Mouse (Mus musculus) cerebellum, adult 2 months (tissue): ENCODE results near the gene Hibadh. TPM values are rescaled to one million over a fixed set of nuclear protein-coding genes. Genes with fewer than 3 reads are reported as not detected.
"Not testable (repeated sequence)": the region's sequence is repeated elsewhere in the genome, so short reads cannot be mapped to it uniquely, and the experiment has no call there.

ENCODE experiments used
- DNase-seq, 2 experiments: peaks; one replicate each; pipeline ENCODE4 v3.0.0; 2021
- H3K27ac ChIP-seq: fragments of 200-500 bp; 2 replicates; pipeline ENCODE4 v1.5.1; 2012; ENCODE audit warnings: low read length, control low read depth, inconsistent platforms; ENCODE audit not compliant: insufficient read depth
- H3K27me3 ChIP-seq: fragments of 200-500 bp; 2 replicates; pipeline ENCODE4 v1.6.1; 2012; ENCODE audit warnings: inconsistent platforms, mild to moderate bottlenecking, low read length, moderate library complexity; ENCODE audit not compliant: control insufficient read depth, insufficient read depth
- H3K4me1 ChIP-seq: fragments of 200-500 bp; 2 replicates; pipeline ENCODE4 v1.6.1; 2011; ENCODE audit warnings: low read length; ENCODE audit not compliant: control insufficient read depth, insufficient read depth
- H3K4me3 ChIP-seq: fragments of 200-500 bp; replicated peaks from 2 replicates; pipeline ENCODE3; 2011; ENCODE audit warnings: mild to moderate bottlenecking, low read depth, low read length, control low read depth; ENCODE audit not compliant: insufficient read depth
- CTCF ChIP-seq: fragments of 200-500 bp; IDR thresholded peaks from 2 replicates; pipeline ENCODE4 v1.5.1; 2011; ENCODE audit warnings: low read depth, mild to moderate bottlenecking, control low read depth, low read length, moderate library complexity, borderline replicate concordance; ENCODE audit not compliant: insufficient read depth
- POLR2A ChIP-seq: fragments of 200-500 bp; IDR thresholded peaks from 2 replicates; pipeline ENCODE4 v1.6.1; 2011; ENCODE audit warnings: low read length, control low read depth, borderline replicate concordance; ENCODE audit not compliant: insufficient read depth
- WGBS: fragments of 180-500 bp; shearing (Covaris S2); methylation state at CpG from one replicate; pipeline ENCODE4 v1.1.7; 2018; 5-methylcytosine and 5-hydroxymethylcytosine counted together
- polyA plus RNA-seq: library from polyadenylated mRNA; depleted of rRNA; stranded (reverse); fragments of >200 nt; gene quantifications from 2 replicates; pipeline ENCODE4 v1.2.3, GENCODE M21; 2012; rRNA removed

Gene Hibadh
- polyA plus RNA-seq = 83.1 and 84.5 TPM in 2 replicates

DNA sequence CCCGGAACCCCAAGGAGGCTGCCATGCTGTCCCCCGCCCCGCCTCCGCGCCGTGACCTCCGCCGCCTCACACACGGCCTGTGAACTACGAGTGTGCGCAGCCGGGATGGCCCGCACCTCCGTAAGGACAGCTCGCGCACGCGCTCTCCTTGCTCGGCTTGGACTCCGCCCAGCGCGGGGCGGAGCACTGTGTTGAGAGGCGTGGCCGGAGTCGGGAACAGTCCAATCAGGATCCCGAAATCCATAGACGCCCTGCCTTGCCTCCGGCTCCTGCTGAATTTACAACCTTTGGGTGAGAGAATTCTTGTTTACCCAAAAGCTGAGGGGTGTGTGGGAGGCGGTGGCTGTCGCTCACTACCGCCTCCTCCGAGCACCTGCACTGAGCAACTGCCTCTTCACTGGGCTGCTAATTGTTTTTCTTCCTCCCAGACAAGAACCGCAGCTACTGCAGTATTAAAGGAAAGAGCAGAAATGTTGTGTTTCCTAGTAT, at the start of gene Hibadh:
Gene Hibadh (minus strand): TSS at position 166 of the 489 bp plus-strand sequence.
- under 1% methylated on average over 34 of the region's 34 CpGs for WGBS

DNA sequence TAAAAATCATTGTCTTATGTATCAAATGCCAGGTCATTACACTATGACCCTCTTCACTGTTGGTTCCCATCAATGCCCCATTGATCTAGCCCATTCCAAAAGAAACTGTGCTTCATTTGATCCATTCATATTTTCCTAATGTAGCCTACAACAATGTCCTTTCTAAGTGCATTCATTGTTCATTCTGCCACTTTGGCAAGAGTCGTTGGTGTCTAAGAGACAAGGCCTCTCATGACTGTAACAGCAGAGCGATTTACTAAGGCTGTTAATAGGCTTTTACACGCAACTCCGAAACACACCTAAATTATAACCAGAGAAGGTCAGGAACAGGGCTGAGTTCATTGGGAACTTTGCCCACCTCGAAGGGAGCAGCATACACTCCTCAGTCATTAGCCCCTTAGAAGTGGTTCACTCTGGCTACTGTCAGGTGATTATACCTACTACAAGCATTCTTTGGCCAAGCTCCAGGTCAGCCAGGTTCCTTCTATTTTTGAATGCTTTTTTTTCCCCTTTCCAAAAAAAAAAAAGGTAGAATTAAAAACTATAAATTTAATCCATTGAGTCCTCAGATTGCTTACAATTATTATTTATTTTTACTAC, 46.8 kb upstream of the Hibadh start:
- no peak overlapping the region for H3K27ac ChIP-seq
- DNase-seq = no peak
- no peak overlapping the region for H3K4me3 ChIP-seq
- WGBS = 66% methylated on average over 5 of the region's 5 CpGs
- no peaks in the 10 kb centered on the region for H3K27me3 ChIP-seq
- no peaks in the 10 kb centered on the region for H3K4me1 ChIP-seq
- no peak for TF ChIP-seq POLR2A
- no peak for TF ChIP-seq CTCF

More for the DNA sequence above, at the start of gene Hibadh:
- no peaks in the 10 kb centered on the region for H3K27me3 ChIP-seq
- peak; percentile 99 for DNase-seq
- H3K27ac ChIP-seq = peak within 1 kb of the TSS; percentile 58
- TF ChIP-seq CTCF = no peak
- TF ChIP-seq POLR2A = peak; percentile 85
- peak within 1 kb of the TSS; percentile 82 for H3K4me3 ChIP-seq
- no peaks in the 10 kb centered on the region; the same call in 1 of the 2 replicates for H3K4me1 ChIP-seq

DNA sequence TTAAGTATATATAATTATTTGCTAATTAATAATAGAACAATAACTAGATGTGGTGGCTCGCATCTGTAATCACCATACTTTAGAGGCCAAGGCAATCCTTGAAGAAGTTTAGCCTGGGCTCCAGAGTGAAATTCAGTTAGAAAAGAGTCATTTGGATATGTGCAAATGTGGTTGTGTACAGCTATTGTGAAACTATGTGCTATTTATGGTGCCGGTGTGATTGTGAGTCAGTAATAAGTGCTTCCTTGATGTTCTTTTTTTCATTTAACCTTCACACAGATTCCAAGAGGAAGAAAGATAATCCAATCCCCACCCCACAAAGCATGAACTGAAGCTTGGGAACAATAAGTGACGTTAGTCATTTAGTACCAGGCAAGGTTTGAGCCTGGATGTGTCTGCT, 42.4 kb upstream of the Hibadh start:
- no peak for DNase-seq
- WGBS = 95% methylated on average over 3 of the region's 3 CpGs
- no peaks in the 10 kb centered on the region for H3K27me3 ChIP-seq
- H3K4me1 ChIP-seq = no peaks in the 10 kb centered on the region; the same call in 1 of the 2 replicates
- no peak for TF ChIP-seq CTCF
- TF ChIP-seq POLR2A = no peak
- H3K27ac ChIP-seq = no peak overlapping the region
- H3K4me3 ChIP-seq = no peak overlapping the region

DNA sequence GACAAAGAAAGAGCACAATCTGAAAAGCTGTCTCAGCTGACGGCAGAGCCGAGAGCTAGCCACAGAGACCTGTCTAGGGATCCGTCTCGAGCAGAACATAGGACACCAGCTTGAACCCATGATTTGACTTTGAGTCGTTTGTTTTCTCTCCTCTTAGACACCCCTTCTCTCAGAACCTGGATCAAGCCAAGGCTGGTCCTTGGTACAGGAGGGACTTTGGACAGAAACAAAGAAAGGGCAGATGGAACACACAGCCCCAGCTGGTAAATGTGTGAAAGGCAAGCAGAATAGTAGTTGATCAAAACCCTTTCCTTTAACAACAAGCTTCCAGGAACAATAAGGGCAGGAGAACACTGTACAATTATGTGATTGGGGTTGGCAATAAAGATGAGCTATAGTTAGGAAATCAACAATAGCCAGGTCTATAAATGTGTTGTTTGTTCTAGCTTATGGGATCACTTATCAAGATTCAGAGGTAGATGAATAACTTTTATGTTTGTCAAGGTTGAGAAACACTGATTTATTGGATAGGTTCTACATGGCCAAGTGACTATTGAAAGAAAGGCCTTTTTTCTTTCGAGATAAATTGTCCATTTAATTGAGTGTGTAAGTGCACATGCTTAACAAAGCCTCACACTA, 41.8 kb upstream of the Hibadh start:
- Histone ChIP-seq H3K27ac (no peak overlapping the region), H3K4me1 (no peaks in the 10 kb centered on the region; the same call in 1 of the 2 replicates), H3K4me3 (no peak overlapping the region), H3K27me3 (no peaks in the 10 kb centered on the region)
- WGBS = 69% methylated on average over 6 of the region's 6 CpGs
- TF ChIP-seq POLR2A (no peak), CTCF (no peak)
- DNase-seq = no peak

DNA sequence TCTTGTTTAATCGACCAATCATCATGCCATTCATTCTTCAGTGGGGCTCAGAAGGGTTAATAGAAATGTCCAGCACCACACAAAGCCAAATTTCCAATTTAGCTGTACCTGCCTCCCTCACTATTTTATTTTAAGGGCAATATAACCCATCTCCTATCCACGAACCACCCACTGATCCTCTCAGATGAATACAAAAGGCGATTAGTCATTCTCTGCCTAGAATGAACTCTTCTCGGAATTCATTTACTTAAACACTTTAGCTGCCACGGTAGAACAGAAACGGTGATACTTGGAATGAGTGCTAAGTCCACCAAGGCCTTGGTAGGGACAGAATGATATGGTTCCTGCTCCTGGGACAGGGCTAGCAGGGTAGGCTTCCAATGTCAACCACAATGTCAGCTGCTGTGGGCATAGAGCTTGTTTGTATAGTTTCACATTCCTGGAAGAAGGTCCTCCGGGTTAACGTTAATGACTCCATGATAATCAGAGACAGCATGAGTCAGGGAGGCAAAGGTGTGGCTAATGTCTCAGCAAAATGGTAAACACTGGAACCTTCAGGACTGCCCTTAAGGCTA, 40.4 kb upstream of the Hibadh start:
- Histone ChIP-seq H3K27ac (no peak overlapping the region), H3K4me3 (no peak overlapping the region), H3K4me1 (no peaks in the 10 kb centered on the region; the same call in 1 of the 2 replicates), H3K27me3 (no peaks in the 10 kb centered on the region)
- TF ChIP-seq POLR2A (no peak), CTCF (no peak)
- WGBS = 49% methylated on average over 8 of the region's 8 CpGs
- no peak for DNase-seq

DNA sequence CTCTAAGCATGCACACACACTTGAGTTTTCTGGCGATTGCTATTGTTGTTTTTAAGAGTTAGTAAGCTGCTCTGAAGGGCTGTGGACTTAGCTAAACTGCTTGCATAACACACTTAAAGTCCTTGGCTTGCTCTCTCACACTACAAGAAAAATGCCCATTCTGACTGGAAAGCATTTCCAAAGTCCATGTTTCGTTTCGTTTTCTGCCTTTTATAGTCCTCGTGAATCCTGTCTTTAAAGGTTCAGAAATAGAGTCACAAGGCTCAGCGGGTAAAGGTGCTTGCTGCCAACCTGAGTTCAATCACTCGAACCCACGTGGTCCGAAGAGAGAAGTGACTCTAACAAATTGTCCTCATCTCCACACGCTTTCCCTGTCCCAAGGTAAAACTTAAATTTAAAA, 39.4 kb upstream of the Hibadh start:
- Histone ChIP-seq H3K4me3 (no peak overlapping the region), H3K27me3 (no peaks in the 10 kb centered on the region), H3K27ac (no peak overlapping the region), H3K4me1 (no peaks in the 10 kb centered on the region; the same call in 1 of the 2 replicates)
- TF ChIP-seq CTCF (no peak), POLR2A (no peak)
- DNase-seq = no peak
- 77% methylated on average over 9 of the region's 9 CpGs for WGBS

DNA sequence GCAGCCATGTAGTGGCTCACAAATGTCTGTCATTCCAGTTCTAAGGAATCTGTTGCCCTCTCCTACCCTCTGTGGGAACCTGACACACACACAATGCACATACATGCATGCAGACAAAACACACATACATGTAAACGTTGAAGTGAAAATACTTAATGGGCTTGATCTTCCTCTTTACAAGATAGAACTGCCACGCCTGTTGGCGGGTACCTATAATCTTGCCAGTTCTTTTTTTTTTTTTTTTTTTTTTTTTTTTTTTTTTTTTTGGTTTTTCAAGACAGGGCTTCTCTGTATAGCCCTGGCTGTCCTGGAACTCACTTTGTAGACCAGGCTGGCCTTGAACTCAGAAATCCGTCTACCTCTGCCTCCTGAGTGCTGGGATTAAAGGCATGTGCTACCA, 37.3 kb upstream of the Hibadh start:
- not testable (repeated sequence) for H3K4me1 ChIP-seq, H3K4me3 ChIP-seq
- 73% methylated on average over 4 of the region's 4 CpGs for WGBS

More for the DNA sequence above, 37.3 kb upstream of the Hibadh start:
- not testable (repeated sequence) for DNase-seq, H3K27ac ChIP-seq, H3K27me3 ChIP-seq
